Comparison of ENCODE assay signal across 9 mouse cellular contexts in the genomic region with DNA sequence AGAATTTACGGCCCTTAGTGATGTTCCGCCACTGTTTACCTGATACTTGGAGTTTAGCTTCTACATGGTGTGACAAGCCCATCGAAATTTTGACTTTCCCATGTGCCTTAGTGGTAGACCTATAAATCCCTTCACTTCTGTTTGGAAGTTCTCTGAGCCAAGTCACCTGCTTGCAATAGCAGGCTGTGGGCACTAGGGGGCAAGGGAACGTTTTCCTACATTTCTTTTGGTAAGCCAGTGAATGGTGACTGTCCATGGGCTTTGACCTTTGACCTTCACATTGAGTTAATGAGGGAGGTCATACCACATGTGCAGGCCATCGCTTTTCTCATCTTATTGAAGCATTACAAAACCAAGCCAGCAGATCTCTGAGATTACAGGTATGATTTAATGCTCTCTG. TPM values are rescaled to one million over a fixed set of nuclear protein-coding genes. Genes with fewer than 3 reads are reported as not detected.
DNase-seq lines count a peak whose midpoint lies in the region; ATAC-seq and TF ChIP-seq lines count a peak whose summit lies in the region.
"Had no signal": no experiment of that assay in that cellular context is flagged by ENCODE, and none has a peak within 500 bp of the region (broad histone marks: within the 10 kb centered on the region; RNA-seq: fewer than 3 reads in every experiment).

No protein-coding gene starts in this region.

- 47% methylated on average over 5 of the region's 5 CpGs for WGBS in hindbrain, embryonic 10.5 days
- WGBS in hindbrain, embryonic 16.5 days, result 54% methylated on average over 5 of the region's 5 CpGs

- DNase-seq in hindbrain, embryonic 10.5 days (ENCODE audit: low spot score), result peak; percentile 72
- DNase-seq in ES-E14 (ENCODE audit: low read depth, low spot score), result peak; percentile 65
- peak; percentile 59 for DNase-seq in cerebellum, adult 11 months
- peak; percentile 49 for DNase-seq in gastrocnemius, postnatal 10 days
- peak; percentile 46 for DNase-seq in layer of hippocampus, postnatal 36 days
- peak; percentile 38 for DNase-seq in telencephalon, adult 2 months (ENCODE audit: low read depth, low spot score)

- no peaks in the 10 kb centered on the region for H3K27me3 ChIP-seq in hindbrain, embryonic 10.5 days (ENCODE audit: insufficient read depth, poor library complexity, severe bottlenecking)
- no peaks in the 10 kb centered on the region for H3K27me3 ChIP-seq in hindbrain, embryonic 16.5 days (replicated peaks; ENCODE audit: control insufficient read depth, insufficient read depth, low read length)

- no peak for ATAC-seq in hindbrain, embryonic 16.5 days
- ATAC-seq in monocyte, adult 5-6 weeks (replicated peaks; ENCODE audit: insufficient number of reproducible peaks, low FRiP score, low TSS enrichment, poor library complexity, severe bottlenecking), result 0 out of 2 replicates have a peak, but pooled peaks have one; percentile 64

- H3K9ac ChIP-seq in hindbrain, embryonic 16.5 days (ENCODE audit: low read depth, low read length), result no peak overlapping the region
- H3K9ac ChIP-seq in ES-E14 (ENCODE audit: insufficient read depth, low read depth, low read length, poor library complexity, severe bottlenecking), result no peak overlapping the region

- in situ Hi-C loops in ES-E14 (cut with MboI; ENCODE audit: low sequenced_read_pairs in 2 of 2, unreplicated experiment in 2 of 2), result loop anchor here in 1 of 2 experiments (25.0 kb wide), 1 partner anchor 411 kb away; no protein-coding TSS in a partner anchor

- H3K27ac ChIP-seq in hindbrain, embryonic 10.5 days, result no peak overlapping the region
- no peak overlapping the region for H3K27ac ChIP-seq in hindbrain, embryonic 16.5 days (ENCODE audit: low read depth, low read length)
- no peak overlapping the region for H3K27ac ChIP-seq in ES-E14 (ENCODE audit: insufficient read depth, low read depth, low read length, poor library complexity, severe bottlenecking)

- H3K4me1 ChIP-seq in hindbrain, embryonic 10.5 days (replicated peaks), result peaks cover 11% of the 10 kb centered on the region
- H3K4me1 ChIP-seq in hindbrain, embryonic 16.5 days (ENCODE audit: control insufficient read depth, insufficient read depth, low read depth, low read length), result no peaks in the 10 kb centered on the region
- H3K4me1 ChIP-seq in ES-E14 (ENCODE audit: control insufficient read depth in 2 of 2, insufficient read depth in 2 of 2, low read length in 2 of 2, poor library complexity in 1 of 2), result 0 out of 4 replicates have a peak, but pooled peaks cover 0 to 2% of the 10 kb centered on the region in 2 experiments

- no peaks in the 10 kb centered on the region for H3K9me3 ChIP-seq in hindbrain, embryonic 10.5 days
- H3K9me3 ChIP-seq in hindbrain, embryonic 16.5 days (ENCODE audit: control insufficient read depth, low read length), result no peaks in the 10 kb centered on the region
- no peaks in the 10 kb centered on the region for H3K9me3 ChIP-seq in ES-E14 (ENCODE audit: control insufficient read depth, insufficient read depth, low read depth, low read length)

- H3K4me3 ChIP-seq in hindbrain, embryonic 10.5 days, result no peak overlapping the region
- H3K4me3 ChIP-seq in hindbrain, embryonic 16.5 days (ENCODE audit: low read length), result no peak overlapping the region
- no peak overlapping the region for H3K4me3 ChIP-seq in ES-E14 (ENCODE audit: insufficient read depth in 1 of 2, low read depth in 1 of 2, low read length in 2 of 2, poor library complexity in 1 of 2, severe bottlenecking in 1 of 2)

- H3K4me2 ChIP-seq in hindbrain, embryonic 16.5 days (ENCODE audit: low read length), result no peak overlapping the region

- no peaks in the 10 kb centered on the region for H3K36me3 ChIP-seq in hindbrain, embryonic 10.5 days
- no peaks in the 10 kb centered on the region for H3K36me3 ChIP-seq in hindbrain, embryonic 16.5 days (ENCODE audit: control insufficient read depth, insufficient read depth, low read length)
- no peaks in the 10 kb centered on the region for H3K36me3 ChIP-seq in ES-E14 (ENCODE audit: control insufficient read depth, insufficient read depth, low read length, poor library complexity, severe bottlenecking)

TF ChIP-seq in ES-E14, 5 proteins besides CTCF, POLR2A, EP300 and RAD21:
- TF ChIP-seq ZC3H11A (IDR thresholded peaks at IDR 0.05; ENCODE audit: borderline replicate concordance, low read depth, low read length) (peak; percentile 95), CHD2 (IDR thresholded peaks at IDR 0.05; ENCODE audit: low read depth, low read length) (peak; percentile 45; the same call in 1 of the 2 replicates), HCFC1 (IDR thresholded peaks at IDR 0.05; ENCODE audit: borderline replicate concordance, insufficient read depth, low read length) (no peak)
TF ChIP-seq in ES-E14: peak in this region for 2.

RNA-seq across cellular contexts. Expression of gene 1700020N01Rik, which starts 8.0 kb away (rescaled TPM):
- polyA plus RNA-seq in hindbrain, embryonic 10.5 days (2016; fragmentation: Nextera tagmentation; extraction: Ambion mirVana), result not detected in 2 replicates
- polyA plus RNA-seq in hindbrain, embryonic 16.5 days (2015; fragmentation: Nextera tagmentation; extraction: Ambion mirVana), result not detected in 2 replicates
- 0.37 and 0.54 TPM in 2 replicates for total RNA-seq in ES-E14 (2012; rRNA removed)
- total RNA-seq in gastrocnemius, postnatal 10 days (2021), result not detected
- total RNA-seq in layer of hippocampus, postnatal 36 days (2021), result not detected
- total RNA-seq in monocyte, adult 5-6 weeks (2017), result not detected in 3 replicates
- polyA plus RNA-seq: lung, embryonic 16.5 days had no signal
